Mouse (Mus musculus): ENCODE measurements around the gene Gm11627.
"Not testable (repeated sequence)": the region's sequence is repeated elsewhere in the genome, so short reads cannot be mapped to it uniquely, and the experiment has no call there.

The Gm11627 gene

DNA sequence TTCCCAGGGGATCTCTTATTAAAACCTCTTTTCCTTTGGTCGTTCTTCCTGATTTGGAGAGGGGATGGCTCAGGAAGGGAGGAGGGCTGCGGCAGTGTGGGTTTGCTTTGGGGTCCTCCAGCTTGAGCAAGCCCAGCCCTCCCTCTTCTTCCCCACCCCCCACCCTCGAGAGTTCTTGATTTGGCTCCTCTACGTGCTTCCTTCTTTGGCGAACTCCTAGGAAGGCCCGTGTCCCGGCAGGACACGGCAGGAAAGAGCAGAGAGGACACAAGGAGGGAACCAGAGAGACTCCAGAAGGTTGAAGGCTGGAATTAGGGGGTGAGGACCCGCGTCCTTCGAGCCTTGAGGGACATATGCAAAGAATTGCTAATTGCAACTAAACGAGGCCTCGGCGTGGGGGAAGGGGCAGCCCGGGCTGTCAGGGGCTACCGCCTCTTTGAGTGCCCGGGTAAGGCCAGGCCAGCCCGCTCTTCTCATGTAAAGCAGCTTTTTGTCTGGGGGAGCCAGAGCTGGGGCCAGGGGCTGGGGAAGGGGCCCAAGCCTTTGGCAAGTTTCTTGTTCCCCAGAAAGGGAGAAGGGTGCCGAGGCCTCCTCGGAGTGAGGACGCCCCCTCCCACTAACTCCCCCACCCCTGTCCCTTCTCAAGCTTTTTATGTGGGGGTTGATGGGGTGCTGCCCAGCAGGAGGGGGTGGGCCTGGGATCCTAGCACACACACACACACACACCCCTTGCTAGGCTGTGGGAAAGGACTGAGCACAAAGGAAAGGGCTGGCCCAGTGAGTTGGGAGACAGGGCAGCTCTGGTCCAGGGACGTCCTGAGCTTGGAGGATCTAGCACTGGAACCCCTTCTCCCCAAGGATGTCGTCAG is at the start of gene Gm11627:
Gene Gm11627 (minus strand): TSS at position 297 of the 869 bp plus-strand sequence.
- DNase-seq (ENCODE audit: low read depth, low spot score) = no peak

- DNase-seq (ENCODE audit: low read depth, low spot score) = no peak
These were observed 49.3 kb upstream of the Gm11627 start for GRCm38 (mm10) chr11:102628529-102628928.

- DNase-seq (ENCODE audit: low read depth, low spot score) = no peak
These were observed 48.1 kb upstream of the Gm11627 start for GRCm38 (mm10) chr11:102627171-102627931.

GRCm38 (mm10) chr11:102624888-102625407 is 45.7 kb upstream of the Gm11627 start:
- DNase-seq (ENCODE audit: low read depth, low spot score) = no peak

DNA sequence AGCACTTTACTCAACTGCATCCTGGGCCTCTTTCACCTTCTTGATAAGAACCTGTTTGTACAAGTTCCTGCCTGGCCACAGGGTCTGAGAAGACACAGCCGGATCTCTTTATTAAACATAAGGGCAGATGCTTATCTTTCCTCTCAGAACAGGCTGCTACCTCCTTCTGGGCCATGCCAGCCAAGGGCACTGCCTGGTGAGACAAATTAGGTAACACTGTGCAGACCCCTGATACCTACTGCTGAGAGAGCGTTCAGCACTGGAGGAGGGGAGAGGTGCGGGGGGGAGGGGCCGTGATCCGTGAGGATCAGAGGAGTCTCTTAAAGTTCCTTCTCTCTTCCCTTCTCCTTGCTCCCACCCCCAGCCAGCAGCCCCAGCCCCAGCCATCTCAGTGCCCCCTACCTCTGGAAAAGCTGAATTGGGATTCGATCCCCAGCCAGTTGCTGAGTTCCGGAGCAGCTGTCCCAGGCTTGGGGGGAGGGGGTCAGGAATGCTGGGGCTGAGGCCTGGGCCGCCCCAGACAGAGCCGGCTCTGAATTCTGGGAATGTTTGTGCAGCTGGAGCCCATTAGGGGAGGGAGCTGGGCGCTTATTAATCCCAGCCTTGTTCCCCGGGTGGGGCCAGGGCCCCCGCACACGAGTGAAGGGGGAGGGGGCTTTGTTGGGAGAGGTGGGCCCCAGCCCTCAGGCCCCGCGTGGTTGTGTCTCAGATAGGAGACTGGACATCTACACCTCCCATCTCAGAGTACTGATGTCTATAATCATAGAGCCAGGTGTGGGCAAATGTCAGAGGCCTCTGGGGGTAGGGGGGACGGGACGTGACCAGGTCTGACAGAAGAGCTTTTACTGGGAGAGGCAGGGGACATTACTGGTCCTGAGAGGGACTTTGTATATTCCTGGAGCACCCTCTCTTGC is 44.9 kb upstream of the Gm11627 start:
- DNase-seq (ENCODE audit: low read depth, low spot score) = no peak

DNA sequence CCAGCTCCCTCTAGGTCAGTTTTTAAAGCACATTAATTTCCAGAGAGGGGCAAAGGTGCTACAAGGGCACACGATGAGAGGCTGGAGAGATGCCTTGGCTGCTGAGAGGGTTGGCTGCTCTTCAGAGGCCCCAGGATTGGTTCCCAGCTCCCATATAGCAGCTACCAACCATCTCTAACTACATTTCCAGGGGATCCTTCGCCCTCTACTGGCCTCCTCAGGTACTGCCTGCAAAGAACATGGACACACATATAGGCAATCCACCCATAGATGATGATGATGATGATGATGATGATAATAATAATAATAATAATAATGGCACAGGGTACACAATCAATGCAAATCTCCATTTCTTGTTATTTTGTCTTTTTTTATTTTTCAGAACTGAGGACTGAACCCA is 40.2 kb upstream of the Gm11627 start:
- DNase-seq (ENCODE audit: low read depth, low spot score) = no peak

DNA sequence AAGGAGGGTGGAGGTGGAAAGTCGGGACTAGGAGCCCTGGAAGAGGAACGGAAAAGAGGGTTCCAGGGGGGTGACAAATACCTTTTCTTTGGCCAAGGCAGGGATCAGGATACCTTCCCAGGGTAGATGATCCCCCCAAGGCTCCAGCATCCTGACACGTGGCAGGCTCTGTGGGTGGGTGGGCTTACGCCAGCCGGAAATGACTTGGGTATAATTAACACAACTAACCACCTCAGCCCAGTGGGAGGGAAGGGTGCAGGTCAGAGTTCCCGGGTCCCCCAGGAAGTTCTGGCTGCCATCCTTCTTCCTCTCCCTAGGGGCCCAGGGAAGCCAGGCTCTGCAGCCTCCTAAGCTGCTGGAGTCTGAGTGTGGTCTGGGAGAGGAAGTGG is 32.0 kb upstream of the Gm11627 start:
- no peak for DNase-seq (ENCODE audit: low read depth, low spot score)

DNA sequence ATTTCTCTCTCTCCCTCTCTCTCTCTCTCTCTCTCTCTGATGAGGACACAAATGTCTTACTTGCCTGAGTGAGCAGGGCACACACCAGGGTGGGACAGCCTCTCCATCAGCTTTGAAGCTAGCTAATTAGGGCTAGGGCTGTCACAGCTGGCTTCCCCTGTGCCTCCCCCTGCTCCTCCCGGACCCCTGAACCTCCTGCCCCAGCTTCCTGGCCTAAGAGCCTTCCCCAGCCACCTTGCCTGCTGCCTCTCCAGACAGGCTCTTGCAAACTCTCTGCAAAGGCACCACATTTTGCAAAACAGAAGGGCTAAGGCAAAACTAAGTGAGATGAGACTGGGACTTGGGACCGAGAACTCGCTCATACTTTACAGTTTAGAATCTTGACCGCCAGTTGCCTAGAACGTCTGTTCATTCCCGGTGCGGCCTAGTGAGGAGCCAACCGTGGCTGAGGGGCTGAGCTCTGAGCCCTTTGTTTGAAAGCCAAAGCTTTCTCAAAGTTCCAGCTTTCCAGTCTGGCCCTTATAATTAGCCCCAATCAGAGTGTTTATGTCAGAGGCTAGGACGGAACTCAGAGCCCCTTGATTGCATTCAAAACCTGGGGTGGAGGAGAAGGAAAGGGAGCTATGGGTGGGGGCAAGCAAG is 31.5 kb upstream of the Gm11627 start:
- no peak for DNase-seq (ENCODE audit: low read depth, low spot score)

DNA sequence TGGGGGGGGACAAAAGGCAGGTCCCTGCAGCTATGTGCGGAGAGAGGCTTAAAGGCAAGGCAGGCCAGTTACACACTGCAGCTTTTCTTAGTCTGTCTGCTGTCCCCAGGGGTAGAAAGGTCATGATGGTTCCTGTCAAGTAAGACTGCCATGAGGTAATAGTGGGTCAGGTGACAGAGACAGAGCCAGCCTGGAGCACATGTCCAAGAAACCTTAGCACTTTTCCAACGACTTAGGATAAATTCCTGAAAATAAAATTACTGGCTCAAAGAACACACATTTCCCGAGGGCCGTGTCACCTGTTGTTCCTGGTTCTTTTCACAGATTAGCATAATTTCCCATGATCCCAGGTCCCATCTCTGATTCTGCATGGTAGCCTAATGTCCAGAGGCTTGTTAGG is 31.0 kb upstream of the Gm11627 start:
- DNase-seq (ENCODE audit: low read depth, low spot score) = no peak

- DNase-seq (ENCODE audit: low read depth, low spot score) = no peak
These were observed 30.2 kb upstream of the Gm11627 start for GRCm38 (mm10) chr11:102609483-102609882.

DNA sequence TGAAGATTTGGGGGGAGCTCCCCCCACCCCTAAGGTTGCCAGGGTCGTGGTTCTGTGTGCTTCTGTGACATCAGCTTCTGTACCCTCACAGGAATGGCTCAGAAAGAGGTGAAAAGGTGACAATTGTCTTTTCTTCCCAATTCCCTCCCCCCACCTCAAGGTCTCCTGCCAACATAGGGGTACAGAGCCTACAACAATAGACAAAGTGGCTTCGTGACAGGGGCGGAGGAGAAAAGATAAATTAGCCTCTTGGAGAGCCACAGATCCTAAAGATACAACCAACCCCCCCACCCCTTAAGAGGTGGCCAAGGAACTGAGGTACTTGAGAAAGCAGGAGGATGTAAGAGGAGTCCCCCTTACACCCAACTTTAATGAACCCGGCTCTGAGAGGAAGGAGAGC is 29.4 kb upstream of the Gm11627 start:
- no peak for DNase-seq (ENCODE audit: low read depth, low spot score)

DNA sequence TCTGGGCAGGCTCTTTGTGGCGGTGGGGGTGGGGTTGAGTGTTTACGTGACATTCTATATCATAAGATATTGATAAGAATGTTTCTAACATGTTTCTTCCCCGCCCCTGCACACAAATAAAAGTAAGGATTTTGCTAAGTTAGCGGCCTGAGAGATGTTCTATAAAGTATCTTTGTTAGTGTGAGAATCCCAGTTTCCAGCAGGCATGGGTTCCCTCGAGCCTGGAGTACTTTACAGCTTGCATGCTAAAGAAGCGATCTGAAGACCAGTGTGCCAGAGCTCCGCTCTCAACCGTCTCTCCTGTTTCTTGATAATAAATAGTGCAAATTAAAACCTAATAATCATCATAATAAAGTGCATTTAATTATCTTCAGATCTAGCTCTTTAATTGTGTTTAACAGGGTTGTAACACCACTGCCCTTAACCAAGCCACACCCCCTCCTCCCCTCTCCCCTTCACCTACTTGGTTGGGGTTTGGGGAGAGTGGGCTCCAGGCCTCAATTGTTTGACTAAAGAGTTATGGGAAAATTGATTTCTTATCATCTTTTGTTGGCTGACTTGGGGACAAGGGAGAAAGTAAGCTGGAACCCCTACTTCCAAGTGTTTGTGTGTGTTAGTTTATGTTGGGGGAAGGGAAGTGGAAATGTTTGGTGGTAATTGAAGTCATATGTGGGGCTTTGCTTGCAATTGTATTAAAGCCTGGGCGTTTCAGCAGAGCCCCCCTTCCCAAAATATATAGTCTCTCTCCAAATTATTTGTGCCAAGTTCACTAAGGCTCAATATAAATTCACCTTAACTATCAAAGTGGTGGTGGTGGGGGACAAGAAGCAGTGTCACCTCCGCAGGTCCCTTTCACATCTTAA is 28.7 kb upstream of the Gm11627 start:
- no peak for DNase-seq (ENCODE audit: low read depth, low spot score)

DNA sequence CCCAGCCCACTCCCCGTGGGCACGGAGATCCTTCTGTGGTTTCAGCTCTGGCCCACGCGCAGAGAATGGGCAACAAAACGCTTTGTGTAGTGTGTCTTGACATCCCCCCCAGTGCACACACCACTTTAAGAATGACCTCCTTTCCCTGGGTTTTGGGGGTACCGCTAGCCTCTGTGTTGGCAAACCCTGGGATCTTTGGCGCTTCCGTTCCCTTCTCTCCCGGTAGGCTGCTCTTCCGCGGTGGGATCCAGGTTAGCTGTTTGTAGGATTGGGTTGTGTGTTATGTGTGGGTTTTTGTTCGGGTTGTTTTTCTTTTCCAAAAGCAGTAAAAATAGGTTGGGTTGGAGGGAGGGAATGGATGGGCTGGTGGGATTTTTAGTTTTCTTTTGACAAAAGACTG is 27.9 kb upstream of the Gm11627 start:
- DNase-seq (ENCODE audit: low read depth, low spot score) = not testable (repeated sequence)

GRCm38 (mm10) chr11:102606751-102607171 is 27.5 kb upstream of the Gm11627 start:
- no peak for DNase-seq (ENCODE audit: low read depth, low spot score)

GRCm38 (mm10) chr11:102605553-102606416 is 26.5 kb upstream of the Gm11627 start:
- no peak for DNase-seq (ENCODE audit: low read depth, low spot score)

- DNase-seq (ENCODE audit: low read depth, low spot score) = no peak
These were observed 25.7 kb upstream of the Gm11627 start for GRCm38 (mm10) chr11:102604777-102605552.

GRCm38 (mm10) chr11:102604010-102604584 is 24.8 kb upstream of the Gm11627 start, which contains the start of gene Fzd2:
TSS of gene Fzd2 (plus strand) at chr11:102604396.
- peak; percentile 94 for DNase-seq (ENCODE audit: low read depth, low spot score)

DNA sequence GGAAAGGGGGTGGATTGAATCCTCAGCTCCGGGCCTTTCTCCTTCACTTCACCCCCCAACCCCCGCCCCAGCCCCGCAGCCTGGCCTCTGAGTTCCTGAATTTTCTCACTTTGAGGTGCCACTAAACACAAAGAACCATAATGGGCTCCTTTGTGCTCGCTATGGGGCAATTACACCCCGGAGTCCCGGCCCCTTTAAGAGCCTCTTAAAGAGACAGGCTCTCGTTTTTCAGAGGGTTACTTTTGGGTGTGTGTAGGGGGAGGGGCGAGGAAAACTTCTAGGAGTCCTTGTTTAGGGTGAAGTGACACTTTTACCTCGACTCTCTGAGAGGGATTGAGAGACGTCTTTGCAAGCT is 24.2 kb upstream of the Gm11627 start:
- DNase-seq (ENCODE audit: low read depth, low spot score) = peak; percentile 53
